Mouse (Mus musculus) intestine, embryonic 15.5 days (tissue): ENCODE data around the gene Stx6. TPM values are rescaled to one million over a fixed set of nuclear protein-coding genes. Genes with fewer than 3 reads are reported as not detected.

Experiments
- ATAC-seq: fragments of 200-750 bp; cut with Nextera tagmentation; 2 replicates; pipeline ENCODE4 v1.8.0; 2017; ENCODE audit warnings: moderate TSS enrichment, moderate library complexity
- H3K27ac ChIP-seq: fragments of 300-500 bp; sonication (generic); 2 replicates; pipeline ENCODE4 v1.5.1; 2015; ENCODE audit warnings: mild to moderate bottlenecking, inconsistent platforms
- H3K27me3 ChIP-seq: fragments of 300-500 bp; sonication (generic); replicated peaks from 2 replicates; pipeline ENCODE4 v1.6.1; 2015; ENCODE audit warnings: inconsistent platforms
- H3K36me3 ChIP-seq: fragments of 300-500 bp; sonication (generic); 2 replicates; pipeline ENCODE4 v1.6.1; 2015; ENCODE audit warnings: inconsistent platforms
- H3K4me1 ChIP-seq: fragments of 300-500 bp; sonication (generic); replicated peaks from 2 replicates; pipeline ENCODE4 v1.6.1; 2015; ENCODE audit warnings: inconsistent platforms
- H3K4me2 ChIP-seq: fragments of 300-500 bp; sonication (generic); replicated peaks from 2 replicates; pipeline ENCODE4 v1.6.1; 2015; ENCODE audit warnings: mild to moderate bottlenecking, inconsistent platforms
- H3K4me3 ChIP-seq: fragments of 300-500 bp; sonication (generic); replicated peaks from 2 replicates; pipeline ENCODE4 v1.5.1; 2015; ENCODE audit warnings: inconsistent platforms
- H3K9ac ChIP-seq: fragments of 300-500 bp; sonication (generic); 2 replicates; pipeline ENCODE4 v1.6.1; 2015; ENCODE audit warnings: inconsistent platforms
- H3K9me3 ChIP-seq: fragments of 300-500 bp; sonication (generic); 2 replicates; pipeline ENCODE4 v1.6.1; 2016; ENCODE audit warnings: inconsistent platforms
- WGBS: fragments of 180-500 bp; shearing (Covaris S2); methylation state at CpG from one replicate; pipeline ENCODE4 v1.1.7; 2015; 5-methylcytosine and 5-hydroxymethylcytosine counted together
- polyA plus RNA-seq: library from polyadenylated mRNA; unstranded; fragments of >200 nt; fragmentation: Nextera tagmentation; extraction: Ambion mirVana; gene quantifications from 2 replicates; pipeline ENCODE4 v1.2.1, GENCODE M21; 2015

Gene Stx6
- polyA plus RNA-seq, 1 experiment from 2014 or later = 54.2 TPM

DNA sequence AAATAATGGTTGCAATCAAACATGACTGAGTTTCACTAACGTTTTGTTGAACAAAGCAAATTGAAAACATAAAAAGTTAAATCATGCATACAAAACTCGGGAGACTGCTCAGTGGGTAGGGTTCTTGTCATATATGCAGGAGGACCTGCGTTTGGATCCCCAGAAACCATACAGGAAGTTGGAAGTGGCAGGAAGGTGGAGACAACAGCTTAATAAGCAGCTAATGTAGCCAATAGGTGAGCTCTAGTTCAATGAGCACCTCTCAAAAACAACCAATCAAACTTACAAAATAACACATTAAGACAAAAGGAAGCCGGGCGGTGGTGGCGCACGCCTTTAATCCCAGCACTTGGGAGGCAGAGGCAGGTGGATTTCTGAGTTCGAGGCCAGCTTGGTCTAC is 95.8 kb downstream of the Stx6 start:
- no peak overlapping the region for H3K9ac ChIP-seq
- no peak for ATAC-seq
- no peaks in the 10 kb centered on the region for H3K36me3 ChIP-seq
- H3K4me1 ChIP-seq = no peaks in the 10 kb centered on the region
- H3K4me3 ChIP-seq = no peak overlapping the region
- H3K9me3 ChIP-seq = no peaks in the 10 kb centered on the region
- no peaks in the 10 kb centered on the region for H3K27me3 ChIP-seq
- H3K4me2 ChIP-seq = no peak overlapping the region
- H3K27ac ChIP-seq = no peak overlapping the region
- WGBS = 87% methylated on average over 8 of the region's 8 CpGs

Other genes with a start within 250 kb of the Stx6 start
- gene Ier5, start 59.1 kb upstream of the Stx6 start, polyA plus RNA-seq = 3.8 and 4.8 TPM in 2 replicates
- gene Mr1, start 11.9 kb upstream of the Stx6 start, polyA plus RNA-seq = 5.4 and 5.9 TPM in 2 replicates
- gene BC034090, start 85.7 kb downstream of the Stx6 start, polyA plus RNA-seq = 1.7 and 2.2 TPM in 2 replicates